In the genomic region with DNA sequence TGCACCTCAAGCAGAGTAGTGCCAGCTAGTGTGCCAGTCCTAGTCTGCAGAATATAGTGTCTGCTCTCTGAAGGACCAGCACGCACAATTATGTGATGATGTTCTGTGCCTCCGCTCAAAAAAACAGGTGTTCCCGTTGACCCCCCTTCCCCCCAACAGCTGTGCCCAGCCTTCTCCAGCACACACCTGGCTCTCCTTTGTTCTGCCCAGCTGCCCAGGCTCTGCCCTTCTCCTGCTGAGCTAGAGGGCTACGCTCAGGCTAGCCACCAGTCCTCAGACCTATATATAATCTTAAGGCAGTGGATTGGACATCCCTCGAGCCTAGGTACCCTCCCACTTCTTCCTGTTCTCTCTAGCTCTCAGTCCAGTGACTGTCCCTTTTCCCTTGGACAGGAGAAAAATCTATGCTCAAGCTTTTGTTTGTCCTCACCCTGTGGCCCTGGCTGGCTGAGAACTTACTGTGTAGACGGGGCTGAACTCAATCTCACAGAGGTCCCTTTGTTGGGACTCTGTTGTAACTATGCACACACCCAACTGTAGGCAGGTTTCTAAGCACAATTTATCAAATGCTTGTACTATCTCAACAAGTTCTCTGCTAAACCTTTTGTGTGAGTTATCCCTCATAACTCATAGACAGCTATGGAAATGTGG, we compare ENCODE assay signal across 21 mouse cellular contexts. TPM values are rescaled to one million over a fixed set of nuclear protein-coding genes. Genes with fewer than 3 reads are reported as not detected.
DNase-seq lines count a peak whose midpoint lies in the region; ATAC-seq and TF ChIP-seq lines count a peak whose summit lies in the region.
"Had no signal": no experiment of that assay in that cellular context is flagged by ENCODE, and none has a peak within 500 bp of the region (broad histone marks: within the 10 kb centered on the region; RNA-seq: fewer than 3 reads in every experiment).

No protein-coding gene starts in this region.

- no peaks in the 10 kb centered on the region for H3K9me3 ChIP-seq in liver, postnatal 0 days (ENCODE audit: low read length)
- no peaks in the 10 kb centered on the region for H3K9me3 ChIP-seq in liver, embryonic 12.5 days (replicated peaks)
- peaks cover 2% of the 10 kb centered on the region; the same call in 1 of the 2 replicates for H3K9me3 ChIP-seq in embryonic facial prominence, embryonic 14.5 days (ENCODE audit: control insufficient read depth, low read length)
- no peaks in the 10 kb centered on the region for H3K9me3 ChIP-seq in stomach, embryonic 15.5 days
- H3K9me3 ChIP-seq: heart, embryonic 10.5 days; hindbrain, embryonic 15.5 days; intestine, embryonic 15.5 days had no signal

- TF ChIP-seq EP300 in liver, postnatal 0 days (IDR thresholded peaks at IDR 0.05; ENCODE audit: low read depth) = no peak

- H3K9ac ChIP-seq in liver, postnatal 0 days (replicated peaks) = no peak overlapping the region; the same call in 1 of the 2 replicates
- no peak overlapping the region for H3K9ac ChIP-seq in liver, embryonic 12.5 days
- H3K9ac ChIP-seq in embryonic facial prominence, embryonic 14.5 days (ENCODE audit: low read depth, low read length) = no peak overlapping the region
- H3K9ac ChIP-seq in stomach, embryonic 15.5 days = no peak overlapping the region
- H3K9ac ChIP-seq: forebrain, postnatal 0 days; hindbrain, embryonic 15.5 days; intestine, embryonic 15.5 days had no signal

- H3K27me3 ChIP-seq in cerebellum, adult 2 months (ENCODE audit: control insufficient read depth, insufficient read depth, low read length) = no peaks in the 10 kb centered on the region
- H3K27me3 ChIP-seq in liver, postnatal 0 days (ENCODE audit: insufficient read depth, low read length) = no peaks in the 10 kb centered on the region
- no peaks in the 10 kb centered on the region for H3K27me3 ChIP-seq in liver, embryonic 12.5 days (replicated peaks)
- no peaks in the 10 kb centered on the region for H3K27me3 ChIP-seq in embryonic facial prominence, embryonic 14.5 days (replicated peaks; ENCODE audit: control insufficient read depth, insufficient read depth, low read length)
- no peaks in the 10 kb centered on the region for H3K27me3 ChIP-seq in stomach, embryonic 15.5 days (replicated peaks)
- H3K27me3 ChIP-seq: hindbrain, embryonic 15.5 days; intestine, embryonic 15.5 days had no signal

- H3K4me3 ChIP-seq in cerebellum, adult 2 months (replicated peaks; ENCODE audit: insufficient read depth, low read depth, low read length) = no peak overlapping the region
- no peak overlapping the region for H3K4me3 ChIP-seq in liver, postnatal 0 days (ENCODE audit: low read depth, low read length)
- no peak overlapping the region for H3K4me3 ChIP-seq in liver, embryonic 12.5 days
- H3K4me3 ChIP-seq in embryonic facial prominence, embryonic 14.5 days (ENCODE audit: low read depth, low read length) = no peak overlapping the region
- no peak overlapping the region for H3K4me3 ChIP-seq in stomach, embryonic 15.5 days (replicated peaks)
- H3K4me3 ChIP-seq: forebrain, embryonic 10.5 days; heart, embryonic 10.5 days; hindbrain, embryonic 15.5 days; intestine, embryonic 15.5 days had no signal

- TF ChIP-seq POLR2A in cerebellum, adult 2 months (IDR thresholded peaks at IDR 0.05; ENCODE audit: borderline replicate concordance, insufficient read depth, low read length) = no peak

- no peak for TF ChIP-seq CTCF in cerebellum, adult 2 months (IDR thresholded peaks at IDR 0.05; ENCODE audit: borderline replicate concordance, insufficient read depth, low read depth, low read length)
- no peak for TF ChIP-seq CTCF in liver, postnatal 0 days (IDR thresholded peaks at IDR 0.05; ENCODE audit: low read depth)

- no peak for DNase-seq in cerebellum, adult 2 months
- DNase-seq in cerebellum, adult 18-20 months = no peak
- DNase-seq in liver, postnatal 0 days = no peak
- DNase-seq in embryonic facial prominence, embryonic 14.5 days (ENCODE audit: low spot score) = peak; percentile 19
- DNase-seq in layer of hippocampus, postnatal 36 days = no peak
- DNase-seq in embryo, embryonic 10 days (ENCODE audit: low spot score) = no peak
- DNase-seq: adrenal gland, adult 2 months; cerebellum, adult 9-10 months; forebrain, postnatal 0 days; heart, postnatal 4 days; kidney, postnatal 4 days; retina, postnatal 1 day; thymus, postnatal 14 days had no signal

- 38% methylated on average over 6 of the region's 6 CpGs for WGBS in cerebellum, adult 2 months
- 64% methylated on average over 6 of the region's 6 CpGs for WGBS in liver, postnatal 0 days (ENCODE audit: insufficient replicate concordance)
- 69% methylated on average over 6 of the region's 6 CpGs for WGBS in liver, embryonic 12.5 days (ENCODE audit: insufficient replicate concordance)
- WGBS in embryonic facial prominence, embryonic 14.5 days = 68% methylated on average over 6 of the region's 6 CpGs
- WGBS in stomach, embryonic 15.5 days = 56% methylated on average over 6 of the region's 6 CpGs

- H3K27ac ChIP-seq in cerebellum, adult 2 months (ENCODE audit: insufficient read depth, low read length) = peak overlapping the region; percentile 12; the same call in 1 of the 2 replicates
- peak overlapping the region; percentile 8; the same call in 1 of the 2 replicates for H3K27ac ChIP-seq in liver, postnatal 0 days (ENCODE audit: low read depth)
- no peak overlapping the region for H3K27ac ChIP-seq in liver, embryonic 12.5 days
- H3K27ac ChIP-seq in embryonic facial prominence, embryonic 14.5 days (replicated peaks; ENCODE audit: low read depth, low read length) = no peak overlapping the region
- peak overlapping the region; percentile 9; the same call in 1 of the 2 replicates for H3K27ac ChIP-seq in stomach, embryonic 15.5 days
- H3K27ac ChIP-seq: forebrain, embryonic 10.5 days; heart, embryonic 10.5 days; hindbrain, embryonic 15.5 days; intestine, embryonic 15.5 days had no signal

- H3K4me1 ChIP-seq in cerebellum, adult 2 months (ENCODE audit: control insufficient read depth, insufficient read depth, low read length) = peaks cover 78% of the 10 kb centered on the region
- peaks cover 19% of the 10 kb centered on the region for H3K4me1 ChIP-seq in liver, postnatal 0 days (ENCODE audit: insufficient read depth)
- H3K4me1 ChIP-seq in liver, embryonic 12.5 days = peaks cover 38% of the 10 kb centered on the region
- H3K4me1 ChIP-seq in embryonic facial prominence, embryonic 14.5 days (ENCODE audit: control insufficient read depth, insufficient read depth, low read length) = peaks cover 3% of the 10 kb centered on the region
- H3K4me1 ChIP-seq in stomach, embryonic 15.5 days = peaks cover 20% of the 10 kb centered on the region

- no peak overlapping the region for H3K4me2 ChIP-seq in liver, postnatal 0 days (ENCODE audit: low read depth, low read length)
- H3K4me2 ChIP-seq in liver, embryonic 12.5 days = no peak overlapping the region
- no peak overlapping the region for H3K4me2 ChIP-seq in embryonic facial prominence, embryonic 14.5 days (ENCODE audit: low read depth, low read length)
- no peak overlapping the region for H3K4me2 ChIP-seq in stomach, embryonic 15.5 days
- H3K4me2 ChIP-seq: hindbrain, embryonic 15.5 days; intestine, embryonic 15.5 days had no signal

- peaks cover 2% of the 10 kb centered on the region; the same call in 1 of the 2 replicates for H3K36me3 ChIP-seq in liver, postnatal 0 days (replicated peaks; ENCODE audit: insufficient read depth, low read length)
- H3K36me3 ChIP-seq in liver, embryonic 12.5 days = peaks cover 13% of the 10 kb centered on the region
- H3K36me3 ChIP-seq in embryonic facial prominence, embryonic 14.5 days (ENCODE audit: control insufficient read depth, insufficient read depth, low read length) = peaks cover 3% of the 10 kb centered on the region; the same call in 1 of the 2 replicates
- H3K36me3 ChIP-seq in stomach, embryonic 15.5 days = peaks cover 3% of the 10 kb centered on the region; the same call in 1 of the 2 replicates
- H3K36me3 ChIP-seq: hindbrain, embryonic 15.5 days; intestine, embryonic 15.5 days had no signal

- peak; percentile 33; the same call in 1 of the 2 replicates for ATAC-seq in liver, postnatal 0 days
- ATAC-seq in liver, embryonic 12.5 days = no peak
- peak; percentile 54; the same call in 1 of the 2 replicates for ATAC-seq in embryonic facial prominence, embryonic 14.5 days (ENCODE audit: low read depth)
- 0 out of 2 replicates have a peak, but pooled peaks have one; percentile 21 for ATAC-seq in stomach, embryonic 15.5 days (ENCODE audit: insufficient read depth, low FRiP score, low read depth)
- ATAC-seq: forebrain, postnatal 0 days; intestine, embryonic 15.5 days; lung, postnatal 0 days had no signal

RNA-seq across cellular contexts. Expression of a gene that starts 12.2 kb away (rescaled TPM):
- 23.3 and 24.9 TPM in 2 replicates for polyA plus RNA-seq in cerebellum, adult 2 months (2012; rRNA removed)
- 11.3 and 12.1 TPM in 2 replicates for polyA plus RNA-seq in liver, postnatal 0 days (2015; fragmentation: Nextera tagmentation; extraction: Ambion mirVana)
- polyA plus RNA-seq in liver, embryonic 12.5 days (2016; fragmentation: Nextera tagmentation; extraction: Ambion mirVana) = 22.4 and 23.0 TPM in 2 replicates
- 26.8 and 32.1 TPM in 2 replicates for polyA plus RNA-seq in embryonic facial prominence, embryonic 14.5 days (2014; fragmentation: Nextera tagmentation; extraction: Ambion mirVana)
- 28.6 and 29.1 TPM in 2 replicates for polyA plus RNA-seq in stomach, embryonic 15.5 days (2015; fragmentation: Nextera tagmentation; extraction: Ambion mirVana)
- total RNA-seq in layer of hippocampus, postnatal 36 days (2021) = 10 to 100 TPM; 28.5 to 29.0 TPM

RNA-seq across cellular contexts. Expression of a gene that starts 19.6 kb away (rescaled TPM):
- polyA plus RNA-seq in cerebellum, adult 2 months (2012; rRNA removed) = 21.4 and 28.8 TPM in 2 replicates
- 24.7 and 27.7 TPM in 2 replicates for polyA plus RNA-seq in liver, postnatal 0 days (2015; fragmentation: Nextera tagmentation; extraction: Ambion mirVana)
- 34.5 and 36.7 TPM in 2 replicates for polyA plus RNA-seq in liver, embryonic 12.5 days (2016; fragmentation: Nextera tagmentation; extraction: Ambion mirVana)
- 52.0 and 54.1 TPM in 2 replicates for polyA plus RNA-seq in embryonic facial prominence, embryonic 14.5 days (2014; fragmentation: Nextera tagmentation; extraction: Ambion mirVana)
- polyA plus RNA-seq in stomach, embryonic 15.5 days (2015; fragmentation: Nextera tagmentation; extraction: Ambion mirVana) = 46.7 and 48.0 TPM in 2 replicates
- total RNA-seq in layer of hippocampus, postnatal 36 days (2021) = 10 to 100 TPM; 16.5 to 18.1 TPM

RNA-seq across cellular contexts. Expression of a gene that starts 31.5 kb away (rescaled TPM):
- polyA plus RNA-seq in cerebellum, adult 2 months (2012; rRNA removed) = 9.0 and 9.2 TPM in 2 replicates
- 17.1 and 17.7 TPM in 2 replicates for polyA plus RNA-seq in liver, postnatal 0 days (2015; fragmentation: Nextera tagmentation; extraction: Ambion mirVana)
- polyA plus RNA-seq in liver, embryonic 12.5 days (2016; fragmentation: Nextera tagmentation; extraction: Ambion mirVana) = 19.3 and 19.5 TPM in 2 replicates
- 78.9 and 81.7 TPM in 2 replicates for polyA plus RNA-seq in embryonic facial prominence, embryonic 14.5 days (2014; fragmentation: Nextera tagmentation; extraction: Ambion mirVana)
- 59.0 and 60.0 TPM in 2 replicates for polyA plus RNA-seq in stomach, embryonic 15.5 days (2015; fragmentation: Nextera tagmentation; extraction: Ambion mirVana)
- 1 to 10 TPM; 1.6 to 2.1 TPM for total RNA-seq in layer of hippocampus, postnatal 36 days (2021)

RNA-seq across cellular contexts. Expression of a gene that starts 47.3 kb away (rescaled TPM):
- polyA plus RNA-seq in cerebellum, adult 2 months (2012; rRNA removed) = 1.6 and 2.0 TPM in 2 replicates
- polyA plus RNA-seq in liver, postnatal 0 days (2015; fragmentation: Nextera tagmentation; extraction: Ambion mirVana) = 2.4 and 2.7 TPM in 2 replicates
- 1.3 and 1.6 TPM in 2 replicates for polyA plus RNA-seq in liver, embryonic 12.5 days (2016; fragmentation: Nextera tagmentation; extraction: Ambion mirVana)
- 7.8 and 7.9 TPM in 2 replicates for polyA plus RNA-seq in embryonic facial prominence, embryonic 14.5 days (2014; fragmentation: Nextera tagmentation; extraction: Ambion mirVana)
- 7.4 and 10.3 TPM in 2 replicates for polyA plus RNA-seq in stomach, embryonic 15.5 days (2015; fragmentation: Nextera tagmentation; extraction: Ambion mirVana)
- total RNA-seq in layer of hippocampus, postnatal 36 days (2021) = under 1 TPM; 0.80 to 0.86 TPM
- total RNA-seq: common myeloid progenitor, adult 5-6 weeks had no signal

RNA-seq across cellular contexts. Expression of a gene that starts 57.6 kb away (rescaled TPM):
- polyA plus RNA-seq in cerebellum, adult 2 months (2012; rRNA removed) = 12.1 and 12.8 TPM in 2 replicates
- 0.90 and 1.5 TPM in 2 replicates for polyA plus RNA-seq in liver, postnatal 0 days (2015; fragmentation: Nextera tagmentation; extraction: Ambion mirVana)
- 2.8 and 3.0 TPM in 2 replicates for polyA plus RNA-seq in liver, embryonic 12.5 days (2016; fragmentation: Nextera tagmentation; extraction: Ambion mirVana)
- polyA plus RNA-seq in embryonic facial prominence, embryonic 14.5 days (2014; fragmentation: Nextera tagmentation; extraction: Ambion mirVana) = 13.7 and 17.5 TPM in 2 replicates
- 13.5 and 13.9 TPM in 2 replicates for polyA plus RNA-seq in stomach, embryonic 15.5 days (2015; fragmentation: Nextera tagmentation; extraction: Ambion mirVana)
- 10 to 100 TPM; 42.1 to 48.0 TPM for total RNA-seq in layer of hippocampus, postnatal 36 days (2021)

Comparison
In these comparisons a context has a peak if more than half of its experiments do, and no peak if none do; other contexts are left out.
1. H3K27ac ChIP-seq: peak in cerebellum, adult 2 months (single experiment), liver, postnatal 0 days (single experiment) and stomach, embryonic 15.5 days (single experiment); none in liver, embryonic 12.5 days (single experiment) and embryonic facial prominence, embryonic 14.5 days (single experiment).